Mouse (Mus musculus) lung, embryonic 15.5 days (tissue): Measurements from ENCODE around the gene Npw. TPM values are rescaled to one million over a fixed set of nuclear protein-coding genes. Genes with fewer than 3 reads are reported as not detected.

Experiments
- ATAC-seq: fragments of 200-750 bp; cut with Nextera tagmentation; 2 replicates; pipeline ENCODE4 v1.8.0; 2017; ENCODE audit warnings: moderate number of reproducible peaks, borderline replicate concordance; ENCODE audit not compliant: low FRiP score, low TSS enrichment; ENCODE audit errors: extremely low read depth
- H3K27ac ChIP-seq: fragments of 300-500 bp; sonication (generic); 2 replicates; pipeline ENCODE4 v1.5.1; 2015; ENCODE audit warnings: moderate library complexity, mild to moderate bottlenecking, inconsistent platforms
- H3K27me3 ChIP-seq: fragments of 300-500 bp; sonication (generic); 2 replicates; pipeline ENCODE4 v1.6.1; 2015; ENCODE audit warnings: inconsistent platforms
- H3K36me3 ChIP-seq: fragments of 300-500 bp; sonication (generic); 2 replicates; pipeline ENCODE4 v1.6.1; 2015; ENCODE audit warnings: inconsistent platforms
- H3K4me1 ChIP-seq: fragments of 300-500 bp; sonication (generic); 2 replicates; pipeline ENCODE4 v1.6.1; 2015; ENCODE audit warnings: inconsistent platforms
- H3K4me2 ChIP-seq: fragments of 300-500 bp; sonication (generic); 2 replicates; pipeline ENCODE4 v1.6.1; 2015; ENCODE audit warnings: inconsistent platforms, mild to moderate bottlenecking, moderate library complexity
- H3K4me3 ChIP-seq: fragments of 300-500 bp; sonication (generic); 2 replicates; pipeline ENCODE4 v1.5.1; 2015; ENCODE audit warnings: mild to moderate bottlenecking, inconsistent platforms
- H3K9ac ChIP-seq: fragments of 300-500 bp; sonication (generic); 2 replicates; pipeline ENCODE4 v1.6.1; 2015; ENCODE audit warnings: inconsistent platforms
- H3K9me3 ChIP-seq: fragments of 300-500 bp; sonication (generic); 2 replicates; pipeline ENCODE4 v1.6.1; 2016; ENCODE audit warnings: inconsistent platforms
- WGBS: fragments of 180-500 bp; shearing (Covaris S2); methylation state at CpG from one replicate; pipeline ENCODE4 v1.1.7; 2015; 5-methylcytosine and 5-hydroxymethylcytosine counted together
- polyA plus RNA-seq: library from polyadenylated mRNA; unstranded; fragments of >200 nt; fragmentation: Nextera tagmentation; extraction: Ambion mirVana; gene quantifications from 2 replicates; pipeline ENCODE4 v1.2.1, GENCODE M21; 2015

The Npw gene
- polyA plus RNA-seq, 1 experiment from 2014 or later: 2.1 TPM

DNA sequence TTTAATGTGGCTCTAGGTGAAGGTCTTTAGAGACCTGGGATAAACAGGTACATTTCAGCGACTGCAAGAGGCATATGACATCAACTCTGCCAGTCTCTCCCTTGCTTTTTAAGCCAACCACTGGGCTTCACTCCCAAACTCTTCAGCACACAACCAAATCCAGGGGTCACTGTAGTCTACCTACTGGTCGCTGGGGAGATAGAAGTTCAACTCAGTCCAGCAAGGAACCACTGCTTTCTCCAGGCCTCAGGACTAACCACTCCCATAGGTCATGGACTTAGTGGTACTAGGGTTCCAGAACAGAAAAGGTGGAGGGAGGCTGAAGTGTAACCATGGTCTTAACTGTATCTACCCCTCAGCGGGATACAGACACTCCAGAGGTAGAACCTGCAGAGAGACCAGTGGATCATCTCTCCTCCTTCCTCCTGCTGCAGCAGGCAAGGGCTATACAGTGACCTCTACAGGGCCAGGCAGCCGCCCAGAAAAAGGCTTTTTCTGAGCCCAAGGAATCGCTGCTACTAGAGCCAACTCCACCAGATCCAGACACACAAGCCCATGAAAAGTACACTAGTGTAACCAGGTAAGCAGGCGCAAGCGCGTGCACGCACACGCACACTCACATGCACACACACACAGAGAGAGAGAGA, 9.4 kb downstream of the Npw start:
- Histone ChIP-seq H3K9ac (peak overlapping the region; percentile 90; the same call in 1 of the 2 replicates), H3K4me2 (peak overlapping the region; percentile 98), H3K4me3 (peak overlapping the region; percentile 88), H3K4me1 (peaks cover 51% of the 10 kb centered on the region), H3K27me3 (no peaks in the 10 kb centered on the region), H3K27ac (peak overlapping the region; percentile 76; the same call in 1 of the 2 replicates), H3K36me3 (no peaks in the 10 kb centered on the region), H3K9me3 (no peaks in the 10 kb centered on the region)
- 66% methylated on average over 10 of the region's 10 CpGs for WGBS
- no peak for ATAC-seq

DNA sequence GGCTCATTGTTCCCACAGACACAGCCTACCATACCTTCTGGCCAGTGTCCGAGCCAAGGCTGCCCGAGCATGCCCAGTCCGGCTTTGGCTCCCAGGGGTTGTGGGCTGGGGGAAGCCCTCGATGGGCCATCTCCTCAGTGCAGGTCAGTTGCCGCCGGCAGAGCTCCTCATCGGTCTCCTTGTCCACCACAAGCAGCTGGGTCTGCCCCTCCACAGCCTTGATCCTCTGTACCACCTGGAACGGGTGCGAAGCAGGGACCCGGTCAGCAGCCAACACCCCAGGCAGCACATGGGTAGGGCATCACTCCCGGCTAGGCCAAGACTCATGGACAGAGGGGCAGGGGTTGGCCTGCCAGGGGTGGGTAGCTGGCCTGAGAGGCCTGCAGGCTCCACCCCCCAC, 10.8 kb downstream of the Npw start:
- 73% methylated on average over 11 of the region's 11 CpGs for WGBS
- peak overlapping the region; percentile 98 for H3K4me2 ChIP-seq
- H3K36me3 ChIP-seq: no peaks in the 10 kb centered on the region; the same call in 1 of the 2 replicates
- H3K9me3 ChIP-seq: no peaks in the 10 kb centered on the region
- H3K4me3 ChIP-seq: peak overlapping the region; percentile 16; the same call in 1 of the 2 replicates
- no peak overlapping the region for H3K9ac ChIP-seq
- no peak for ATAC-seq
- H3K27ac ChIP-seq: peak overlapping the region; percentile 91
- H3K27me3 ChIP-seq: no peaks in the 10 kb centered on the region
- H3K4me1 ChIP-seq: peaks cover 54% of the 10 kb centered on the region

- no peaks in the 10 kb centered on the region for H3K9me3 ChIP-seq
- H3K36me3 ChIP-seq: peaks cover 6% of the 10 kb centered on the region; the same call in 1 of the 2 replicates
- no peak overlapping the region for H3K4me3 ChIP-seq
- H3K4me1 ChIP-seq: peaks cover 54% of the 10 kb centered on the region
- H3K9ac ChIP-seq: no peak overlapping the region
- ATAC-seq: no peak
- no peak overlapping the region for H3K4me2 ChIP-seq
- H3K27ac ChIP-seq: peak overlapping the region; percentile 91
- H3K27me3 ChIP-seq: no peaks in the 10 kb centered on the region
- 80% methylated on average over 4 of the region's 4 CpGs for WGBS
Observed at GRCm38 (mm10) chr17:24646381-24646780, 11.9 kb downstream of the Npw start.

DNA sequence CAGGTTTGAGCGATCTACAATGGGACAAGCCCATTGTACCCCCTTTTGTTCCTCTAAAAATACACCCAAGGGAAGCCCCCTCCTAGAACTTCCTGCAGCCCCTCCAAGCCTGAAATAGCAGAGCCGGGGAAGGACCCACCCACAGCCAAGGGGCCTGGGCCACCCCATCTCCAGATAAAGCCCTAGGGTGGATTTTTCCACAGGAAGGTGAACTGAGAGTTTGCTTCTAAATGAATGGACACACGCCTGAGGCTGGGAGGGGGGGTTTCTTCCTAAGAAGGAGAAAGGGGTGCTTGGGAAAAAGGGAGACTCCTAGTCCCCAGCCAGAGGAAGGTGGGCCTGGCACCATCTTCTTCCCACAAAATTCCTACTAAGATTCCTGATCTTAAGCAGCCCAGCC, 12.3 kb downstream of the Npw start:
- peaks cover 54% of the 10 kb centered on the region for H3K4me1 ChIP-seq
- WGBS: 67% methylated on average over 3 of the region's 3 CpGs
- peak overlapping the region; percentile 91 for H3K27ac ChIP-seq
- H3K4me3 ChIP-seq: no peak overlapping the region
- no peaks in the 10 kb centered on the region for H3K9me3 ChIP-seq
- peaks cover 8% of the 10 kb centered on the region; the same call in 1 of the 2 replicates for H3K36me3 ChIP-seq
- no peak overlapping the region for H3K9ac ChIP-seq
- no peak for ATAC-seq
- H3K27me3 ChIP-seq: no peaks in the 10 kb centered on the region
- peak overlapping the region; percentile 40; the same call in 1 of the 2 replicates for H3K4me2 ChIP-seq

DNA sequence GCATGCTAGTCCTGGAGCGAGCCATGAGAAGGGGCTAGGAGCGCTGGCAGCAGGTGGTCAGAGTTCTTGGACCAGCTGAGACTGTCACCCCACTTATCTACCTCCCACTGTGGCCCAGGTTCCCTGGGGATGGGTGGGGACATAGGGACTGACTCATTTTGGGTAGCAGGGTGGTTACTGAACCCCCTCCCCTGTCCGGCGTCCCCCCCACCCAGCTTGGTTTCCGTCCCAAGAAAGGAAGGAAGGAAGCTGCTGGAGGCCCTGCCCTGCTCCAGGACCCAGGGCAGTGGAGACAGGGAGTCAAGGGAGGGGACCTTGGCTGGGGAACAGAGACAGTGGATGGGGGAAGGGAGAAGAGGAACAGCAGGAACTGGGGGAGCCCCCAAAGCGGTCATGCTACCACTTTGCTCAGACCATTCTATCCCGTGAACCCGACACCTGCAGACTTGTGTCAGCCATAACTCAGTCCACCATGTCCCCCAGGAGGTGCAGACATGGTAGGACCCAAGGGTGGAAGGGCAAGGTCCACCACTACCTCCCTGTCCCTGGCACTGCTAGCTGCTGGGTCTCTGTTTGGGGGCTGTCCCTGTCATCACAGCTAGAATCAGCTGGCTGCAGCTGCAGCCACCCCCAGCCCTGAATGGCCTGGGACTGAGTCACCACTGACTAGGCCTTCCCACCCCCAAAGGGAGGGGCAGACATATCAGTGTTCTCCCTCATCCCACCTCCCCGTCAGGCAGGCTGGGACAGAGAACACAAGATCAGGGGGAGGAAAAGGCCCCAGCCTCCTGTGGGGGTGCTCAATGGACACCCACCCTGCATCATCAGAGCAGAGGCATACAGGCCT, 13.2 kb downstream of the Npw start:
- WGBS: 74% methylated on average over 9 of the region's 9 CpGs
- Histone ChIP-seq H3K4me1 (peaks cover 51% of the 10 kb centered on the region), H3K4me2 (peak overlapping the region; percentile 40), H3K4me3 (no peak overlapping the region), H3K27ac (peak overlapping the region; percentile 91), H3K36me3 (peaks cover 15% of the 10 kb centered on the region; the same call in 1 of the 2 replicates), H3K9me3 (no peaks in the 10 kb centered on the region), H3K27me3 (no peaks in the 10 kb centered on the region), H3K9ac (no peak overlapping the region)
- no peak; the same call in 1 of the 2 replicates for ATAC-seq

- H3K4me3 ChIP-seq: no peak overlapping the region
- 0 out of 2 replicates have a peak overlapping the region, but pooled peaks have one; percentile 17 for H3K9ac ChIP-seq
- H3K4me2 ChIP-seq: peak overlapping the region; percentile 40
- WGBS: 21% methylated on average over 7 of the region's 7 CpGs
- peaks cover 52% of the 10 kb centered on the region for H3K4me1 ChIP-seq
- no peaks in the 10 kb centered on the region for H3K9me3 ChIP-seq
- no peaks in the 10 kb centered on the region for H3K27me3 ChIP-seq
- H3K27ac ChIP-seq: peak overlapping the region; percentile 91
- peaks cover 18% of the 10 kb centered on the region; the same call in 1 of the 2 replicates for H3K36me3 ChIP-seq
- peak; percentile 44; the same call in 1 of the 2 replicates for ATAC-seq
Observed at GRCm38 (mm10) chr17:24644030-24644715, 14.1 kb downstream of the Npw start.

DNA sequence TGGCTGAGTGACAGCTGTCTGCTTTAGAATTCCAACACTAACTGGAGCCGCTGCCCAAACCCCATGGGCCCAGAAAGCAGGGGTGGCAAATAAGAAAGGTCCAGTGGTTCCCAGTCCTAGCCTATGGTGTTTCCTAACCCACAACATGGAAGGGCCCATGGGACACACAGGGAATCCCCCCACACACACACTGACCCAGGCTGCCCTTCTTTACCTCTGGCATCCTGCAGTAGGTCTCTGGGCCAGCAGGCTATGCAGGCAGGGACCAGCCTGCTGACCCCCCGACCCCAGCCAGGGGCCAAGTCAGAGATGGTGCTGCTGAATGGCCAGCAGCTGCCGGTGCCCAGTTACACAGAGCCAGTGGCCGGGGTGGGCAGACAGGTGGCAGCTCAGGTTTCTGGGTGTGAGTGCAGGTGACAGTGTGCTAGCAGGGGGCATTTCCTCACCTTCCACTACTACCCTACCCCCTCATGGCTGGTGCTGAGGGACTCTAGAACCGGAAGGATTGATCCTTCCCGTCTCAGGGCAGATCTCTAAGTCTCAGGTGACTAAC, 15.4 kb downstream of the Npw start:
- no peak for ATAC-seq
- Histone ChIP-seq H3K4me3 (no peak overlapping the region), H3K4me1 (peaks cover 49% of the 10 kb centered on the region)

DNA sequence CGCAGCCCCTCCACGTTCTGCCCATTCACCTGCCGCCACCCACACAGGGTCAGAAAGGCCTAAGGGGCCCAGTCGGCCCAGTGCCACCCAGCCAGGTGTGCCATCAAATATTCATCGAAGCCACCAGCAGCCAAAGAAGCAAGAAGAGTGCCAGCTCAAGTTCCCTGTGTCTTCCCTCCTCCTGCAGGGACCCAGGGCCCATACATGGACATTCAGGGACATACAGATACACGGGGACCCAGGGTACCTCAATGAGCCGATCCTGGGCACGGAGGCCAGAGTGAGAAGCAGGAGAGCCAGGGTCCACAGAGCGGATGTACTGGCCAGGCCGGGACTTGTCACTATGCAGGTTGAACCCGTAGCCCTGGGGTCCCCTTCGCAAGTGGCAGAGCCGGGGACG, 16.3 kb downstream of the Npw start:
- Histone ChIP-seq H3K9me3 (no peaks in the 10 kb centered on the region), H3K27ac (no peak overlapping the region), H3K36me3 (peaks cover 23% of the 10 kb centered on the region; the same call in 1 of the 2 replicates), H3K4me2 (no peak overlapping the region), H3K27me3 (no peaks in the 10 kb centered on the region), H3K4me1 (peaks cover 42% of the 10 kb centered on the region), H3K4me3 (no peak overlapping the region), H3K9ac (no peak overlapping the region)
- ATAC-seq: no peak
- WGBS: 89% methylated on average over 14 of the region's 14 CpGs

More for the DNA sequence above, 15.4 kb downstream of the Npw start:
- Histone ChIP-seq H3K9ac (no peak overlapping the region), H3K27ac (no peak overlapping the region), H3K36me3 (peaks cover 23% of the 10 kb centered on the region; the same call in 1 of the 2 replicates), H3K4me2 (no peak overlapping the region), H3K9me3 (no peaks in the 10 kb centered on the region), H3K27me3 (no peaks in the 10 kb centered on the region)
- 67% methylated on average over 6 of the region's 6 CpGs for WGBS

GRCm38 (mm10) chr17:24640581-24640980, 17.7 kb downstream of the Npw start:
- no peaks in the 10 kb centered on the region for H3K27me3 ChIP-seq
- peaks cover 23% of the 10 kb centered on the region; the same call in 1 of the 2 replicates for H3K36me3 ChIP-seq
- WGBS: 92% methylated on average over 15 of the region's 15 CpGs
- H3K27ac ChIP-seq: no peak overlapping the region
- H3K9ac ChIP-seq: no peak overlapping the region
- H3K4me3 ChIP-seq: no peak overlapping the region
- ATAC-seq: no peak
- no peak overlapping the region for H3K4me2 ChIP-seq
- H3K9me3 ChIP-seq: no peaks in the 10 kb centered on the region
- peaks cover 41% of the 10 kb centered on the region for H3K4me1 ChIP-seq

- Histone ChIP-seq H3K9me3 (no peaks in the 10 kb centered on the region), H3K4me2 (no peak overlapping the region), H3K27me3 (no peaks in the 10 kb centered on the region), H3K9ac (no peak overlapping the region), H3K4me1 (peaks cover 37% of the 10 kb centered on the region), H3K27ac (peak overlapping the region; percentile 81), H3K4me3 (no peak overlapping the region), H3K36me3 (peaks cover 23% of the 10 kb centered on the region; the same call in 1 of the 2 replicates)
- no peak for ATAC-seq
- WGBS: 85% methylated on average over 7 of the region's 7 CpGs
Observed at GRCm38 (mm10) chr17:24640119-24640518, 18.1 kb downstream of the Npw start.

DNA sequence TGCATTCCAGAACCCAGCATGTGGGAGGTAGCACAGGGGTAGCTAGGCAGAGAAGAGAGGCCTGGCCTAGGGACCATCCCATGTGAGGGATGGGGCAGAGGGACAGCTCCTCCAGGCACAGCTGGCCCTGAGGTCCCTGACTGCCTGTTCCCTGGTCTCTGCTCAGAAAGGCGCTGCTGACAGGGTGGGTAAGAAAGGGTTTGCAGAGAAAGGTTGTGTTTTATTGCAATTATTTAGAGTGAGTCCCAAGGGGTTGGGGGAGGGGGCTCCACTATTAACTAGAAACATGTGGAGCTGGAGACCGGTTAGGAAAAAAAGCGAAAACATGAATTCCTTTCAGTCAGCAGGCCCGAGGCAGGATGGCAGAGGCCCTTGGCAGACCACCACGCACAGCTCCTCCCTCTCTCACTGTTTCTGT, 18.7 kb downstream of the Npw start:
- 68% methylated on average over 5 of the region's 5 CpGs for WGBS
- no peak overlapping the region for H3K4me3 ChIP-seq
- no peak; the same call in 1 of the 2 replicates for ATAC-seq
- H3K4me1 ChIP-seq: peaks cover 32% of the 10 kb centered on the region
- peak overlapping the region; percentile 81 for H3K27ac ChIP-seq
- H3K9me3 ChIP-seq: no peaks in the 10 kb centered on the region
- no peak overlapping the region for H3K4me2 ChIP-seq
- H3K36me3 ChIP-seq: peaks cover 23% of the 10 kb centered on the region; the same call in 1 of the 2 replicates
- H3K9ac ChIP-seq: peak overlapping the region; percentile 13; the same call in 1 of the 2 replicates
- no peaks in the 10 kb centered on the region for H3K27me3 ChIP-seq
